Mouse (Mus musculus) kidney, embryonic 16.5 days (tissue): ENCODE results near the gene Scn9a. TPM values are rescaled to one million over a fixed set of nuclear protein-coding genes. Genes with fewer than 3 reads are reported as not detected.

Experiments
- ATAC-seq: fragments of 200-750 bp; cut with Nextera tagmentation; 2 replicates; pipeline ENCODE4 v1.8.0; 2017; ENCODE audit warnings: moderate TSS enrichment; ENCODE audit not compliant: low FRiP score, low TSS enrichment
- H3K27ac ChIP-seq: fragments of 300-500 bp; sonication (generic); 2 replicates; pipeline ENCODE4 v1.5.1; 2014; ENCODE audit warnings: low read length
- H3K27me3 ChIP-seq: fragments of 300-500 bp; sonication (generic); 2 replicates; pipeline ENCODE4 v1.6.1; 2014; ENCODE audit warnings: low read length, control low read depth, mixed read lengths; ENCODE audit not compliant: insufficient read depth
- H3K36me3 ChIP-seq: fragments of 300-500 bp; sonication (generic); 2 replicates; pipeline ENCODE4 v1.6.1; 2014; ENCODE audit warnings: low read length, control low read depth, mixed read lengths; ENCODE audit not compliant: insufficient read depth
- H3K4me1 ChIP-seq: fragments of 300-500 bp; sonication (generic); 2 replicates; pipeline ENCODE4 v1.6.1; 2014; ENCODE audit warnings: low read length, control low read depth, mixed read lengths; ENCODE audit not compliant: insufficient read depth
- H3K4me2 ChIP-seq: fragments of 300-500 bp; sonication (generic); replicated peaks from 2 replicates; pipeline ENCODE4 v1.6.1; 2014; ENCODE audit warnings: low read depth, low read length
- H3K4me3 ChIP-seq: fragments of 300-500 bp; sonication (generic); 2 replicates; pipeline ENCODE4 v1.5.1; 2014; ENCODE audit warnings: mild to moderate bottlenecking, low read length
- H3K9ac ChIP-seq: fragments of 300-500 bp; sonication (generic); replicated peaks from 2 replicates; pipeline ENCODE4 v1.6.1; 2014; ENCODE audit warnings: low read length
- H3K9me3 ChIP-seq: fragments of 300-500 bp; sonication (generic); 2 replicates; pipeline ENCODE4 v1.6.1; 2016; ENCODE audit warnings: low read length, control low read depth
- WGBS: fragments of 180-500 bp; shearing (Covaris S2); extraction: QIAGEN DNeasy Blood & Tissue Kit; methylation state at CpG from one replicate; pipeline ENCODE4 v1.1.7; 2014; 5-methylcytosine and 5-hydroxymethylcytosine counted together
- polyA plus RNA-seq: library from polyadenylated mRNA; unstranded; fragments of >200 nt; fragmentation: Nextera tagmentation; extraction: Ambion mirVana; gene quantifications from 2 replicates; pipeline ENCODE4 v1.2.1, GENCODE M21; 2015

The Scn9a gene
- polyA plus RNA-seq, 1 experiment from 2014 or later = 0.64 TPM

- Histone ChIP-seq H3K27me3 (no peaks in the 10 kb centered on the region), H3K9ac (no peak overlapping the region), H3K36me3 (no peaks in the 10 kb centered on the region), H3K4me1 (no peaks in the 10 kb centered on the region), H3K9me3 (no peaks in the 10 kb centered on the region), H3K4me2 (no peak overlapping the region), H3K4me3 (no peak overlapping the region), H3K27ac (no peak overlapping the region)
- no peak for ATAC-seq
- 70% methylated on average over 5 of the region's 5 CpGs for WGBS
These were observed 54.5 kb downstream of the Scn9a start for GRCm38 (mm10) chr2:66580026-66580808.

- ATAC-seq = peak; percentile 81
These were observed 86.5 kb downstream of the Scn9a start for GRCm38 (mm10) chr2:66548254-66548653.

GRCm38 (mm10) chr2:66519966-66520365 is 114.8 kb downstream of the Scn9a start:
- no peak for ATAC-seq
- Histone ChIP-seq H3K36me3 (no peaks in the 10 kb centered on the region), H3K9ac (no peak overlapping the region), H3K4me2 (no peak overlapping the region), H3K4me3 (no peak overlapping the region), H3K27ac (no peak overlapping the region), H3K9me3 (no peaks in the 10 kb centered on the region), H3K27me3 (no peaks in the 10 kb centered on the region), H3K4me1 (no peaks in the 10 kb centered on the region)
- 67% methylated on average over 3 of the region's 3 CpGs for WGBS

More at GRCm38 (mm10) chr2:66548254-66548653, 86.5 kb downstream of the Scn9a start:
- 55% methylated on average over 3 of the region's 3 CpGs for WGBS
- no peak overlapping the region for H3K27ac ChIP-seq
- H3K9me3 ChIP-seq = no peaks in the 10 kb centered on the region
- H3K27me3 ChIP-seq = no peaks in the 10 kb centered on the region
- H3K4me2 ChIP-seq = no peak overlapping the region
- H3K9ac ChIP-seq = no peak overlapping the region
- no peaks in the 10 kb centered on the region for H3K36me3 ChIP-seq
- H3K4me3 ChIP-seq = no peak overlapping the region
- H3K4me1 ChIP-seq = no peaks in the 10 kb centered on the region

GRCm38 (mm10) chr2:66511424-66511823 is 123.3 kb downstream of the Scn9a start:
- no peak for ATAC-seq
- Histone ChIP-seq H3K36me3 (no peaks in the 10 kb centered on the region), H3K27ac (no peak overlapping the region), H3K9me3 (no peaks in the 10 kb centered on the region), H3K27me3 (no peaks in the 10 kb centered on the region), H3K9ac (no peak overlapping the region), H3K4me2 (no peak overlapping the region), H3K4me1 (no peaks in the 10 kb centered on the region), H3K4me3 (no peak overlapping the region)
- WGBS = 74% methylated on average over 2 of the region's 2 CpGs

GRCm38 (mm10) chr2:66508032-66508431 is 126.7 kb downstream of the Scn9a start:
- no peak overlapping the region for H3K4me3 ChIP-seq
- no peak overlapping the region for H3K4me2 ChIP-seq
- H3K9ac ChIP-seq = no peak overlapping the region
- ATAC-seq = no peak
- H3K36me3 ChIP-seq = no peaks in the 10 kb centered on the region
- 79% methylated on average over 3 of the region's 3 CpGs for WGBS
- no peaks in the 10 kb centered on the region for H3K9me3 ChIP-seq
- H3K27me3 ChIP-seq = no peaks in the 10 kb centered on the region
- no peak overlapping the region for H3K27ac ChIP-seq
- H3K4me1 ChIP-seq = no peaks in the 10 kb centered on the region

- no peak overlapping the region for H3K9ac ChIP-seq
- 87% methylated on average over 1 of the region's 1 CpGs for WGBS
- ATAC-seq = no peak
- no peak overlapping the region for H3K4me3 ChIP-seq
- no peaks in the 10 kb centered on the region for H3K27me3 ChIP-seq
- H3K4me2 ChIP-seq = no peak overlapping the region
- H3K36me3 ChIP-seq = no peaks in the 10 kb centered on the region
- H3K4me1 ChIP-seq = no peaks in the 10 kb centered on the region
- H3K9me3 ChIP-seq = no peaks in the 10 kb centered on the region
- no peak overlapping the region for H3K27ac ChIP-seq
These were observed 127.1 kb downstream of the Scn9a start for GRCm38 (mm10) chr2:66507616-66508015.

GRCm38 (mm10) chr2:66502158-66502557 is 132.6 kb downstream of the Scn9a start:
- Histone ChIP-seq H3K27ac (no peak overlapping the region), H3K4me2 (no peak overlapping the region), H3K9ac (no peak overlapping the region), H3K4me3 (no peak overlapping the region), H3K4me1 (no peaks in the 10 kb centered on the region), H3K27me3 (no peaks in the 10 kb centered on the region), H3K36me3 (no peaks in the 10 kb centered on the region), H3K9me3 (no peaks in the 10 kb centered on the region)
- WGBS = 86% methylated on average over 3 of the region's 3 CpGs
- no peak for ATAC-seq

GRCm38 (mm10) chr2:66494556-66494955 is 140.2 kb downstream of the Scn9a start:
- Histone ChIP-seq H3K9me3 (no peaks in the 10 kb centered on the region), H3K4me1 (no peaks in the 10 kb centered on the region), H3K4me2 (no peak overlapping the region), H3K36me3 (no peaks in the 10 kb centered on the region), H3K4me3 (no peak overlapping the region), H3K9ac (no peak overlapping the region), H3K27ac (no peak overlapping the region), H3K27me3 (no peaks in the 10 kb centered on the region)
- ATAC-seq = no peak
- 85% methylated on average over 8 of the region's 8 CpGs for WGBS

- Histone ChIP-seq H3K27ac (no peak overlapping the region), H3K27me3 (no peaks in the 10 kb centered on the region), H3K9me3 (no peaks in the 10 kb centered on the region), H3K4me1 (no peaks in the 10 kb centered on the region), H3K9ac (no peak overlapping the region), H3K36me3 (no peaks in the 10 kb centered on the region), H3K4me2 (no peak overlapping the region), H3K4me3 (no peak overlapping the region)
- peak; percentile 79; the same call in 1 of the 2 replicates for ATAC-seq
- 58% methylated on average over 2 of the region's 2 CpGs for WGBS
These were observed 156.4 kb downstream of the Scn9a start for GRCm38 (mm10) chr2:66478395-66478794.

GRCm38 (mm10) chr2:66473181-66473822 is 161.5 kb downstream of the Scn9a start:
- no peak overlapping the region for H3K4me2 ChIP-seq
- ATAC-seq = 0 out of 2 replicates have a peak, but pooled peaks have one; percentile 51
- no peaks in the 10 kb centered on the region for H3K9me3 ChIP-seq
- H3K36me3 ChIP-seq = no peaks in the 10 kb centered on the region
- no peak overlapping the region for H3K4me3 ChIP-seq
- no peak overlapping the region for H3K9ac ChIP-seq
- no peak overlapping the region for H3K27ac ChIP-seq
- H3K27me3 ChIP-seq = no peaks in the 10 kb centered on the region
- H3K4me1 ChIP-seq = no peaks in the 10 kb centered on the region
- WGBS = 53% methylated on average over 3 of the region's 3 CpGs
